ENCODE assay signal across 13 mouse cellular contexts in genomic region chr6:22269840-22270521, GRCm38 (mm10). TPM values are rescaled to one million over a fixed set of nuclear protein-coding genes. Genes with fewer than 3 reads are reported as not detected.
DNase-seq lines count a peak whose midpoint lies in the region; ATAC-seq and TF ChIP-seq lines count a peak whose summit lies in the region.
"Had no signal": no experiment of that assay in that cellular context is flagged by ENCODE, and none has a peak within 500 bp of the region (broad histone marks: within the 10 kb centered on the region; RNA-seq: fewer than 3 reads in every experiment).

No protein-coding gene starts in this region.

- in situ Hi-C loops in CH12.LX (cut with MboI; ENCODE audit: low pct_ligation_motif_present, low pct_unique_long_range_greater_than_20kb, low sequenced_read_pairs), result no loop called here

- no peak overlapping the region for H3K4me3 ChIP-seq in heart, embryonic 12.5 days
- H3K4me3 ChIP-seq in CH12.LX (replicated peaks in 1 of 3; ENCODE audit: low read depth in 2 of 3, low read length in 2 of 3, poor library complexity in 1 of 3), result no peak overlapping the region
- no peak overlapping the region for H3K4me3 ChIP-seq in midbrain, embryonic 14.5 days (replicated peaks; ENCODE audit: low read depth, low read length)
- H3K4me3 ChIP-seq: hindbrain, embryonic 10.5 days; liver, embryonic 15.5 days had no signal

- H3K36me3 ChIP-seq in heart, embryonic 12.5 days, result no peaks in the 10 kb centered on the region
- no peaks in the 10 kb centered on the region for H3K36me3 ChIP-seq in CH12.LX (replicated peaks in 1 of 2; ENCODE audit: control insufficient read depth in 1 of 2, insufficient read depth in 1 of 2, low read length in 1 of 2)
- H3K36me3 ChIP-seq in midbrain, embryonic 14.5 days (ENCODE audit: control insufficient read depth, insufficient read depth, low read length), result no peaks in the 10 kb centered on the region
- H3K36me3 ChIP-seq: hindbrain, embryonic 10.5 days; liver, embryonic 15.5 days had no signal

- peak; percentile 92 for TF ChIP-seq EP300 in CH12.LX (IDR thresholded peaks at IDR 0.05; ENCODE audit: low read length)

- TF ChIP-seq CTCF in CH12.LX (conservative IDR thresholded peaks at IDR 0.05 in 1 of 2, IDR thresholded peaks at IDR 0.05 in 1 of 2; ENCODE audit: low read depth in 2 of 2, low read length in 2 of 2), result no peak

- H3K9me3 ChIP-seq in heart, embryonic 12.5 days (replicated peaks), result no peaks in the 10 kb centered on the region
- H3K9me3 ChIP-seq in CH12.LX (replicated peaks; ENCODE audit: low read length), result no peaks in the 10 kb centered on the region
- no peaks in the 10 kb centered on the region for H3K9me3 ChIP-seq in midbrain, embryonic 14.5 days (ENCODE audit: control insufficient read depth, low read length)
- H3K9me3 ChIP-seq: hindbrain, embryonic 10.5 days; liver, embryonic 15.5 days had no signal

- H3K27ac ChIP-seq in heart, embryonic 12.5 days (ENCODE audit: poor library complexity, severe bottlenecking), result no peak overlapping the region
- peak overlapping the region; percentile 94 for H3K27ac ChIP-seq in CH12.LX (ENCODE audit: insufficient read depth, low read depth)
- H3K27ac ChIP-seq in midbrain, embryonic 14.5 days (replicated peaks; ENCODE audit: low read depth, low read length), result no peak overlapping the region
- H3K27ac ChIP-seq: hindbrain, embryonic 10.5 days; liver, embryonic 15.5 days had no signal

- 0 out of 2 replicates have a peak, but pooled peaks cover under 1% of the 10 kb centered on the region for H3K79me2 ChIP-seq in CH12.LX (replicated peaks; ENCODE audit: control insufficient read depth, extremely low read depth, insufficient read depth, poor library complexity, severe bottlenecking)

- H3K4me1 ChIP-seq in heart, embryonic 12.5 days (replicated peaks), result peaks cover 6% of the 10 kb centered on the region; the same call in 1 of the 2 replicates
- peaks cover 26 to 68% of the 10 kb centered on the region in 2 experiments for H3K4me1 ChIP-seq in CH12.LX (ENCODE audit: control insufficient read depth in 1 of 2, insufficient read depth in 2 of 2)
- H3K4me1 ChIP-seq in midbrain, embryonic 14.5 days (ENCODE audit: control insufficient read depth, insufficient read depth, low read length), result no peaks in the 10 kb centered on the region
- H3K4me1 ChIP-seq: hindbrain, embryonic 10.5 days; liver, embryonic 15.5 days had no signal

- intact Hi-C loops in left cerebral cortex, postnatal 4 days (cut with DNase I), result no loop called here

- dilution Hi-C loops in CH12.LX (cut with MboI; ENCODE audit: extremely low pct_ligation_motif_present, extremely low pct_unique_long_range_greater_than_20kb, low sequenced_read_pairs), result no loop called here

- WGBS in heart, embryonic 12.5 days, result 61% methylated on average over 8 of the region's 8 CpGs
- WGBS in midbrain, embryonic 14.5 days, result 84% methylated on average over 8 of the region's 8 CpGs

- DNase-seq in heart, adult 9 months (ENCODE audit: low spot score in 2 of 2), result peak; percentile 34 to 50
- DNase-seq in CH12.LX (ENCODE audit: extremely low read depth), result peak; percentile 31
- DNase-seq in adrenal gland, adult 8-10 months, result peak; percentile 45
- peak; percentile 27 for DNase-seq in heart, postnatal 4 days
- DNase-seq in left cerebral cortex, postnatal 4 days, result no peak
- no peak for DNase-seq in midbrain, embryonic 14.5 days
- DNase-seq: cerebellum, adult 11 months had no signal

- no peak for ATAC-seq in heart, embryonic 12.5 days (ENCODE audit: insufficient number of reproducible peaks, low FRiP score)
- no peak for ATAC-seq in midbrain, embryonic 14.5 days (ENCODE audit: low FRiP score, low TSS enrichment)
- ATAC-seq: forebrain, embryonic 14.5 days; inflammation-experienced regulatory T-cells, adult 6 months had no signal

- TF ChIP-seq POLR2A in CH12.LX (IDR thresholded peaks at IDR 0.05; ENCODE audit: low read depth, low read length), result 0 out of 2 replicates have a peak, but pooled peaks have one; percentile 26

- no peak overlapping the region for H3K9ac ChIP-seq in heart, embryonic 12.5 days
- H3K9ac ChIP-seq in CH12.LX (ENCODE audit: insufficient read depth, low read depth), result peak overlapping the region; percentile 89
- no peak overlapping the region for H3K9ac ChIP-seq in midbrain, embryonic 14.5 days (replicated peaks; ENCODE audit: low read length)
- H3K9ac ChIP-seq: liver, embryonic 15.5 days had no signal

- H3K4me2 ChIP-seq in heart, embryonic 12.5 days, result no peak overlapping the region
- H3K4me2 ChIP-seq in CH12.LX (ENCODE audit: insufficient read depth, low read depth, poor library complexity, severe bottlenecking), result peak overlapping the region; percentile 55
- no peak overlapping the region for H3K4me2 ChIP-seq in midbrain, embryonic 14.5 days (ENCODE audit: low read length)
- H3K4me2 ChIP-seq: liver, embryonic 15.5 days had no signal

- TF ChIP-seq RAD21 in CH12.LX (IDR thresholded peaks at IDR 0.05; ENCODE audit: low read depth, low read length), result no peak

- no peaks in the 10 kb centered on the region for H3K27me3 ChIP-seq in heart, embryonic 12.5 days (replicated peaks)
- no peaks in the 10 kb centered on the region for H3K27me3 ChIP-seq in CH12.LX (replicated peaks)
- H3K27me3 ChIP-seq in midbrain, embryonic 14.5 days (ENCODE audit: control insufficient read depth, insufficient read depth, low read length), result no peaks in the 10 kb centered on the region
- H3K27me3 ChIP-seq: liver, embryonic 15.5 days had no signal

TF ChIP-seq in CH12.LX, 34 proteins besides CTCF, POLR2A, EP300 and RAD21:
- TF ChIP-seq HCFC1 (IDR thresholded peaks at IDR 0.05; ENCODE audit: low read depth, low read length) (no peak), MYC (IDR thresholded peaks at IDR 0.05; ENCODE audit: low read depth, low read length) (no peak), KAT2A (IDR thresholded peaks at IDR 0.05; ENCODE audit: insufficient replicate concordance, low read length) (no peak), CHD1 (IDR thresholded peaks at IDR 0.05; ENCODE audit: low read depth, low read length) (peak; percentile 91; the same call in 1 of the 2 replicates), E2F4 (IDR thresholded peaks at IDR 0.05; ENCODE audit: insufficient replicate concordance, low read depth, low read length) (no peak), MAFK (IDR thresholded peaks at IDR 0.05; ENCODE audit: insufficient replicate concordance, low read length) (0 out of 2 replicates have a peak, but pooled peaks have one; percentile 32), MAZ (IDR thresholded peaks at IDR 0.05; ENCODE audit: low read depth, low read length) (0 out of 2 replicates have a peak, but pooled peaks have one; percentile 21), ZNF384 (IDR thresholded peaks at IDR 0.05; ENCODE audit: low read depth, low read length) (peak; percentile 48), NRF1 (IDR thresholded peaks at IDR 0.05; ENCODE audit: low read depth, low read length) (no peak), TBP (conservative IDR thresholded peaks at IDR 0.05; ENCODE audit: low read depth, low read length) (peak; percentile 49; the same call in 1 of the 2 replicates), GABPA (IDR thresholded peaks at IDR 0.05; ENCODE audit: insufficient replicate concordance, low read depth, low read length) (no peak), PAX5 (IDR thresholded peaks at IDR 0.05; ENCODE audit: low read length) (no peak), POLR2AphosphoS2 (IDR thresholded peaks at IDR 0.05; ENCODE audit: low read depth, low read length) (no peak), BHLHE40 (IDR thresholded peaks at IDR 0.05; ENCODE audit: low read depth, low read length) (peak; percentile 56), CHD2 (IDR thresholded peaks at IDR 0.05; ENCODE audit: low read length) (no peak; the same call in 1 of the 2 replicates), ZC3H11A (IDR thresholded peaks at IDR 0.05; ENCODE audit: low read depth, low read length) (no peak), USF1 (IDR thresholded peaks at IDR 0.05; ENCODE audit: low read depth, low read length) (no peak), ZKSCAN1 (IDR thresholded peaks at IDR 0.05; ENCODE audit: borderline replicate concordance, low read depth, low read length) (no peak), ZMIZ1 (IDR thresholded peaks at IDR 0.05; ENCODE audit: low read depth, low read length) (no peak), SMC3 (IDR thresholded peaks at IDR 0.05; ENCODE audit: low read depth, low read length) (no peak), JUN (IDR thresholded peaks at IDR 0.05; ENCODE audit: insufficient read depth, low read depth, low read length) (peak; percentile 69), USF2 (conservative IDR thresholded peaks at IDR 0.05; ENCODE audit: low read depth, low read length) (no peak), UBTF (IDR thresholded peaks at IDR 0.05; ENCODE audit: low read depth, low read length) (no peak), MAX (IDR thresholded peaks at IDR 0.05; ENCODE audit: low read length) (peak; percentile 68; the same call in 1 of the 2 replicates), ETS1 (conservative IDR thresholded peaks at IDR 0.05; ENCODE audit: low read depth, low read length) (no peak; the same call in 1 of the 2 replicates), ELF1 (IDR thresholded peaks at IDR 0.05; ENCODE audit: low read depth, low read length) (no peak), RCOR1 (conservative IDR thresholded peaks at IDR 0.05; ENCODE audit: low read depth, low read length) (peak; percentile 72), MEF2A (IDR thresholded peaks at IDR 0.05; ENCODE audit: borderline replicate concordance, low read depth, low read length) (peak; percentile 77), TCF12 (IDR thresholded peaks at IDR 0.05; ENCODE audit: low read depth, low read length) (peak; percentile 67), NELFE (IDR thresholded peaks at IDR 0.05; ENCODE audit: low read depth, low read length) (no peak), MXI1 (IDR thresholded peaks at IDR 0.05; ENCODE audit: low read depth, low read length) (no peak), SIN3A (IDR thresholded peaks at IDR 0.05; ENCODE audit: low read length) (no peak), JUND (conservative IDR thresholded peaks at IDR 0.05; ENCODE audit: low read depth, low read length) (peak; percentile 84), IRF4 (IDR thresholded peaks at IDR 0.05; ENCODE audit: low read depth, low read length) (peak; percentile 91)

RNA-seq across cellular contexts. Expression of gene Wnt16, which starts 18.0 kb away (rescaled TPM):
- 2.0 and 2.6 TPM in 2 replicates for polyA plus RNA-seq in heart, embryonic 12.5 days (2016; fragmentation: Nextera tagmentation; extraction: Ambion mirVana)
- 47.4 and 71.1 TPM in 2 replicates for total RNA-seq in CH12.LX (2012; rRNA removed)
- 10.9 and 11.2 TPM in 2 replicates for total RNA-seq in CH12.LX (2014; rRNA removed)
- 14.4 and 15.9 TPM in 2 replicates for polyA plus RNA-seq in CH12.LX (2012; ENCODE audit: insufficient read length, low read depth)
- total RNA-seq in adrenal gland, adult 8-10 months (2022), result under 1 TPM in 1 of 4 experiments, not detected in 3; 0.20 TPM
- 1 to 10 TPM; 1.1 TPM for total RNA-seq in heart, postnatal 4 days (2021)
- total RNA-seq in left cerebral cortex, postnatal 4 days (2021), result 1 to 10 TPM; 1.3 to 1.5 TPM
- 0.18 TPM in 1 of 2 replicates, not detected in the other for polyA plus RNA-seq in midbrain, embryonic 14.5 days (2014; fragmentation: Nextera tagmentation; extraction: Ambion mirVana)
- total RNA-seq: megakaryocyte progenitor cell, adult 5-6 weeks had no signal
- polyA plus RNA-seq: liver, embryonic 15.5 days had no signal

Comparison
In these comparisons a context has a peak if more than half of its experiments do, and no peak if none do; other contexts are left out.
1. DNase-seq: peak in heart, adult 9 months (2 of 2), CH12.LX (single experiment), adrenal gland, adult 8-10 months (single experiment) and heart, postnatal 4 days (single experiment); none in left cerebral cortex, postnatal 4 days (single experiment) and midbrain, embryonic 14.5 days (single experiment).
2. RNA of gene Wnt16, which starts 18.0 kb away (total RNA-seq): 10.9 to 71.1 TPM in CH12.LX; 1.3 to 1.5 TPM in left cerebral cortex, postnatal 4 days, 1.1 TPM in heart, postnatal 4 days and 0.20 TPM in adrenal gland, adult 8-10 months; every median in the first group is over 4 times any median in the second.